Mouse (Mus musculus) erythroblast, embryonic 14.5 days (primary cell): Measurements from ENCODE around the gene Rnft2.

Experiments used
- GATA1 ChIP-seq: IDR thresholded peaks from 2 replicates; pipeline ENCODE4 v1.6.1; 2012; ENCODE audit warnings: low read length, inconsistent platforms, mixed read lengths
- TAL1 ChIP-seq: IDR thresholded peaks from 3 replicates; pipeline ENCODE4 v1.6.1; 2012; ENCODE audit warnings: low read length, inconsistent platforms, mixed read lengths

DNA sequence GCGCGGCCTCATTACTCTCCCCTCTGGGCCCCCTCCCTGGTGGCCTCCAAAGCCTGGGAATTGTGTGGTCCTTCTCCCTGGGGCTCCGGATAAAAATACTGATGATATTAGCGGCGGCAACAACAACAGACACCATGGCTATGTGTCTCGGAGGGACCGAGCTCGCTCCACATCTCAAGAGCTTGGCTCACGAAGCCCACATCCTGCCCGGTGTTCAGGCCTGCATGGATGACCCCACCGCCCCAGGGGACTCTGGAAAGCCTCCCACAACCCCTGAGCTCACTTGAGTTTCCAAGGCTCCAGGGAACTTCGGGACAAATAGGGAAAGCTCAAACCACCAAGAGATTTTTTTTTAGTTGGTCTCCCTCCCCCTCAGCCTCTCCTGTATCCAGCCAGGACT lies 5.2 kb downstream of the Rnft2 start:
- TF ChIP-seq GATA1 (no peak), TAL1 (no peak)
